Mouse (Mus musculus): ENCODE measurements at regions not wholly inside any gene's neighbourhood (a gene's known extent, or its start where the extent isn't known, plus 50 kb on each side); places are given as distances from the start of the nearest gene placed in this dataset.

- TF ChIP-seq CTCF (IDR thresholded peaks at IDR 0.05; ENCODE audit: insufficient read depth, low read length) = no peak
- TF ChIP-seq POLR2A (IDR thresholded peaks at IDR 0.05; ENCODE audit: borderline replicate concordance, extremely low read depth, low read depth, low read length) = no peak
Measured at GRCm38 (mm10) chr13:47940696-47941095, 320.3 kb upstream of the Id4 start.
